Mouse (Mus musculus): ENCODE measurements around the gene Hist4h4. TPM values are rescaled to one million over a fixed set of nuclear protein-coding genes. Genes with fewer than 3 reads are reported as not detected.

Gene Hist4h4
- polyA plus RNA-seq (2016; fragmentation: Nextera tagmentation; extraction: Ambion mirVana) = 0.52 and 0.53 TPM in 2 replicates

GRCm38 (mm10) chr6:136803739-136804633, at the start of gene Hist4h4:
Gene Hist4h4, minus strand, starts transcription at chr6:136804415.
- no peaks in the 10 kb centered on the region for H3K27me3 ChIP-seq (ENCODE audit: low read depth, poor library complexity, severe bottlenecking)
- peak within 1 kb of the TSS; percentile 79 for H3K4me3 ChIP-seq
- H3K9me3 ChIP-seq (replicated peaks) = no peaks in the 10 kb centered on the region
- no peaks in the 10 kb centered on the region for H3K36me3 ChIP-seq
- H3K4me1 ChIP-seq = peaks cover 33% of the 10 kb centered on the region
- DNase-seq (ENCODE audit: low spot score) = peak; percentile 89
- WGBS = under 1% methylated on average over 50 of the region's 50 CpGs
- H3K27ac ChIP-seq (replicated peaks) = peak within 1 kb of the TSS; percentile 100

- no peak overlapping the region; the same call in 1 of the 2 replicates for H3K27ac ChIP-seq (replicated peaks)
- no peak for DNase-seq (ENCODE audit: low spot score)
- WGBS = 64% methylated on average over 3 of the region's 3 CpGs
- H3K36me3 ChIP-seq = no peaks in the 10 kb centered on the region
- H3K27me3 ChIP-seq (ENCODE audit: low read depth, poor library complexity, severe bottlenecking) = no peaks in the 10 kb centered on the region
- H3K9me3 ChIP-seq (replicated peaks) = no peaks in the 10 kb centered on the region
- H3K4me1 ChIP-seq = peaks cover 7% of the 10 kb centered on the region; the same call in 1 of the 2 replicates
- H3K4me3 ChIP-seq = no peak overlapping the region
Observed at GRCm38 (mm10) chr6:136852762-136853161, 48.5 kb upstream of the Hist4h4 start.

- Histone ChIP-seq H3K4me3 (no peak overlapping the region), H3K9me3 (replicated peaks) (no peaks in the 10 kb centered on the region), H3K4me1 (peaks cover 7% of the 10 kb centered on the region; the same call in 1 of the 2 replicates), H3K27ac (replicated peaks) (no peak overlapping the region; the same call in 1 of the 2 replicates), H3K27me3 (ENCODE audit: low read depth, poor library complexity, severe bottlenecking) (no peaks in the 10 kb centered on the region), H3K36me3 (no peaks in the 10 kb centered on the region)
- WGBS = 84% methylated on average over 4 of the region's 4 CpGs
- no peak for DNase-seq (ENCODE audit: low spot score)
Observed at GRCm38 (mm10) chr6:136852348-136852747, 48.1 kb upstream of the Hist4h4 start.

- peaks cover 7% of the 10 kb centered on the region; the same call in 1 of the 2 replicates for H3K4me1 ChIP-seq
- no peaks in the 10 kb centered on the region for H3K9me3 ChIP-seq (replicated peaks)
- no peaks in the 10 kb centered on the region for H3K27me3 ChIP-seq (ENCODE audit: low read depth, poor library complexity, severe bottlenecking)
- WGBS = 84% methylated on average over 6 of the region's 6 CpGs
- no peaks in the 10 kb centered on the region for H3K36me3 ChIP-seq
- H3K27ac ChIP-seq (replicated peaks) = no peak overlapping the region
- no peak overlapping the region for H3K4me3 ChIP-seq
- DNase-seq (ENCODE audit: low spot score) = no peak
Observed at GRCm38 (mm10) chr6:136850267-136850666, 46.1 kb upstream of the Hist4h4 start.

GRCm38 (mm10) chr6:136848971-136849370, 44.8 kb upstream of the Hist4h4 start:
- no peak overlapping the region for H3K4me3 ChIP-seq
- H3K27ac ChIP-seq (replicated peaks) = no peak overlapping the region
- no peaks in the 10 kb centered on the region for H3K27me3 ChIP-seq (ENCODE audit: low read depth, poor library complexity, severe bottlenecking)
- H3K9me3 ChIP-seq (replicated peaks) = no peaks in the 10 kb centered on the region
- WGBS = 87% methylated on average over 5 of the region's 5 CpGs
- no peaks in the 10 kb centered on the region for H3K36me3 ChIP-seq
- no peak for DNase-seq (ENCODE audit: low spot score)
- H3K4me1 ChIP-seq = peaks cover 7% of the 10 kb centered on the region; the same call in 1 of the 2 replicates

GRCm38 (mm10) chr6:136848399-136848798, 44.2 kb upstream of the Hist4h4 start:
- 93% methylated on average over 8 of the region's 8 CpGs for WGBS

GRCm38 (mm10) chr6:136847790-136848189, 43.6 kb upstream of the Hist4h4 start:
- DNase-seq (ENCODE audit: low spot score) = peak; percentile 43
- no peak overlapping the region for H3K4me3 ChIP-seq
- H3K27me3 ChIP-seq (ENCODE audit: low read depth, poor library complexity, severe bottlenecking) = no peaks in the 10 kb centered on the region
- H3K27ac ChIP-seq (replicated peaks) = no peak overlapping the region
- WGBS = 24% methylated on average over 2 of the region's 2 CpGs
- no peaks in the 10 kb centered on the region for H3K36me3 ChIP-seq
- H3K9me3 ChIP-seq (replicated peaks) = no peaks in the 10 kb centered on the region
- peaks cover 6% of the 10 kb centered on the region; the same call in 1 of the 2 replicates for H3K4me1 ChIP-seq

More at GRCm38 (mm10) chr6:136848399-136848798, 44.2 kb upstream of the Hist4h4 start:
- DNase-seq (ENCODE audit: low spot score) = no peak
- no peaks in the 10 kb centered on the region for H3K36me3 ChIP-seq
- peaks cover 7% of the 10 kb centered on the region; the same call in 1 of the 2 replicates for H3K4me1 ChIP-seq
- no peaks in the 10 kb centered on the region for H3K27me3 ChIP-seq (ENCODE audit: low read depth, poor library complexity, severe bottlenecking)
- no peak overlapping the region for H3K27ac ChIP-seq (replicated peaks)
- H3K4me3 ChIP-seq = no peak overlapping the region
- H3K9me3 ChIP-seq (replicated peaks) = no peaks in the 10 kb centered on the region

DNA sequence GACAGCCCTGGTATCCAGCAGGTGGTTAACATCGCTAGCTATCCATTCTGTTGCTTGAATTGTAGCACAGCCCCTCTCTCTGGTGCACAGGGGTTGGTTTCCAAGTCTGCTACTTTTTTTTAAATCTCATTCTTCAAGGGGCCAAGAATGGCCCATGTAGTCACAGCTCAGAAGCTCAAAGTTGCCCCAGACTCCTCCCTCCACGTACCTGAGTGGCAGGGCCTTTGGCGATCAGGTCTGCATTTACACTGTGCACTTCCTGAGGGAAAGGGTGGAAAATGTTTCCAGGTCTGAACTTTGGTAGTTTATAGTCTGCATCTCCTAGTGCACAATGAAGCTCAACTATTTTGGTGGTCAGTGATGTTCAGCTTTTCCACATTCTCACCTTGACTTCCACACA, 43.1 kb upstream of the Hist4h4 start:
- no peaks in the 10 kb centered on the region for H3K9me3 ChIP-seq (replicated peaks)
- DNase-seq (ENCODE audit: low spot score) = no peak
- H3K4me3 ChIP-seq = no peak overlapping the region
- H3K4me1 ChIP-seq = 0 out of 2 replicates have a peak, but pooled peaks cover under 1% of the 10 kb centered on the region
- WGBS = 89% methylated on average over 3 of the region's 3 CpGs
- H3K27ac ChIP-seq (replicated peaks) = no peak overlapping the region
- no peaks in the 10 kb centered on the region for H3K36me3 ChIP-seq
- no peaks in the 10 kb centered on the region for H3K27me3 ChIP-seq (ENCODE audit: low read depth, poor library complexity, severe bottlenecking)

DNA sequence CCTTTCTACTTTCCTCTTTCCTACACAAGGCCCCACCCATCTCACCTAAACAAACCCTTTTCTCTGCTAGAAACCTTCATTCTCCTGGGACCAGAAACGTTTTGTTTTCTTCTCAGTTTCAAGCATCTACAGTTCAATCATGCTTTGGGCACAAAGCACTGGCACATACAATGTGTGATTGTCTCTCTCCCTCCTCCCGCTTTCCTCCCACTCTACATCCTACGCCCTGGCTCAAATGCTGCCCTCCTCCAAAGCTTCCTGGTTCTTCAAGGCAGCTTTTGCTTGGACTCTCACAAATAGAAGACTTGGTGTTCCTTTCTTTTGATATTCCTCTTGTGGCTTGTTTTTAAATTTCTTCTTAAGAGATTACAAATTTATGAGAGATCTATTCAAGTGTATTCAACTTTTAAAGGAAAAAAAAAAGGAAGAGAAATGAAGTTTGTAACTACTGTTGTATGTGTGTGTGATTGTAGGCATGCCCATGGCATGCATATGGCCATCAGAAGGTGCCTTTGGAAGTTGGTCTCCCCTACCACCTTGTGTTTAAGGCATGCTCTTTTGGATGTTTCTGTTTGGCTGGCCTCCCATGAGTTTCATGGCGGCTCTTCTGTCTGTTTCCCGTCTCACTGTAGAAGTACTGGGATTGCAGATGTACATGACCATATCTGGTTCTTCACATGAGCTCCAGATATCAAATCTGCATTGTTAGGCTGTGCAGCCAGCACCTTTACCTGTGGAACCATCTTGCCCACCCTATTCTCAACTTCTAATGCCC, 41.7 kb upstream of the Hist4h4 start:
- no peaks in the 10 kb centered on the region for H3K4me1 ChIP-seq
- WGBS = 80% methylated on average over 5 of the region's 5 CpGs
- H3K27me3 ChIP-seq (ENCODE audit: low read depth, poor library complexity, severe bottlenecking) = no peaks in the 10 kb centered on the region
- no peak for DNase-seq (ENCODE audit: low spot score)
- H3K36me3 ChIP-seq = no peaks in the 10 kb centered on the region
- no peaks in the 10 kb centered on the region for H3K9me3 ChIP-seq (replicated peaks)
- no peak overlapping the region for H3K4me3 ChIP-seq
- H3K27ac ChIP-seq (replicated peaks) = no peak overlapping the region

DNA sequence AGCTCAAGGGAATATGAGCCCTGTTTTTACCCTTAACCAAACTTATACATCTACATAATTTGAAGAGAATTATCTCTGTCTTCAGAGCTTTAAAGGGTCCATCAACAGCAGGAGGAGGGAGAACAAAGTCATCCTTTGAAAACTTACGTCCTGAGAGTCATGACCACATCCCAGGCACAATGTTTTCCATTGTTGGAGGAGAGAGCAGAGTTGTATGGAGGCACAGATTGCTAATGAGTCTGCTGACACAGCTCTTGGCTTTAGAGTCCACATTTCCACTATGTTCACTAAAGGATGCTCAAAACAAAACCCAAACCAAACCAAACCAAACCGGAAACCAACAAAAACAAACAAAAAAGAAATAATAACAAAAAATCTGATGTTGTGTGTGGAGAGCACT, 40.7 kb upstream of the Hist4h4 start:
- no peak for DNase-seq (ENCODE audit: low spot score)

DNA sequence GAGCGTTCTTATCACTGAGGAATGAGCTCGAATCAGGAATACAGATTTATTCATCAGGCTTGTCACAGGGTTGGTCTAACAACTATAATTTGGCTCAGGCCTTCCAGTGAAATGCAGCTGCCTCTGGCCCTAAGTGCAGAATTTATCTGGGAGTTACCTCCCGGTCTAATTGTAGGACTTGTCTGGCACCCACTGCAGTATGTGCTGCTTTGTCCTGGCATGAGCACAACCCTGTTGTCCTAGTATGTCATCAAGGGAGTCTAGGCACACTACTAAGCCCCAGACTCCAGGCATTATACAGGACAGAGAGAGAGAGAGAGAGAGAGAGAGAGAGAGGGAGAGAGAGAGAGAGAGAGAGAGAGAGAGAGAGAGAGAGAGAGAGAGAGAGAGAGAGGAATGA, 33.1 kb upstream of the Hist4h4 start:
- H3K4me3 ChIP-seq = no peak overlapping the region
- no peaks in the 10 kb centered on the region for H3K36me3 ChIP-seq
- DNase-seq (ENCODE audit: low spot score) = no peak
- no peak overlapping the region for H3K27ac ChIP-seq (replicated peaks)
- H3K9me3 ChIP-seq (replicated peaks) = no peaks in the 10 kb centered on the region
- WGBS = 87% methylated on average over 3 of the region's 3 CpGs
- no peaks in the 10 kb centered on the region for H3K4me1 ChIP-seq
- H3K27me3 ChIP-seq (ENCODE audit: low read depth, poor library complexity, severe bottlenecking) = no peaks in the 10 kb centered on the region

More for the DNA sequence above, 40.7 kb upstream of the Hist4h4 start:
- no peaks in the 10 kb centered on the region for H3K9me3 ChIP-seq (replicated peaks)
- H3K4me3 ChIP-seq = no peak overlapping the region
- no peaks in the 10 kb centered on the region for H3K4me1 ChIP-seq
- WGBS = 66% methylated on average over 2 of the region's 2 CpGs
- H3K27me3 ChIP-seq (ENCODE audit: low read depth, poor library complexity, severe bottlenecking) = no peaks in the 10 kb centered on the region
- H3K36me3 ChIP-seq = no peaks in the 10 kb centered on the region
- no peak overlapping the region for H3K27ac ChIP-seq (replicated peaks)

- WGBS = 59% methylated on average over 4 of the region's 4 CpGs
Observed at GRCm38 (mm10) chr6:136835352-136835751, 31.1 kb upstream of the Hist4h4 start, which contains the start of gene Smco3. Gene Smco3, minus strand, starts transcription at chr6:136835452.

More at GRCm38 (mm10) chr6:136835352-136835751, 31.1 kb upstream of the Hist4h4 start, which contains the start of gene Smco3:
- H3K4me3 ChIP-seq = no peak within 1 kb of the TSS
- no peak for DNase-seq (ENCODE audit: low spot score)
- no peaks in the 10 kb centered on the region for H3K9me3 ChIP-seq (replicated peaks)
- H3K27ac ChIP-seq (replicated peaks) = no peak within 1 kb of the TSS
- no peaks in the 10 kb centered on the region for H3K4me1 ChIP-seq
- no peaks in the 10 kb centered on the region for H3K36me3 ChIP-seq
- peaks cover 4% of the 10 kb centered on the region; the same call in 1 of the 2 replicates for H3K27me3 ChIP-seq (ENCODE audit: low read depth, poor library complexity, severe bottlenecking)
